Mouse (Mus musculus): ENCODE data around the gene Denr.

GRCm38 (mm10) chr5:123964208-123964607 is 57.2 kb downstream of the Denr start:
- TF ChIP-seq POLR2AphosphoS5 (IDR thresholded peaks at IDR 0.05; ENCODE audit: insufficient replicate concordance, low read depth, low read length) (no peak), CTCF (IDR thresholded peaks at IDR 0.05; ENCODE audit: low read depth, low read length) (no peak), GATA1 (IDR thresholded peaks at IDR 0.05; ENCODE audit: borderline replicate concordance, low read length) (no peak), TAL1 (conservative IDR thresholded peaks at IDR 0.05; ENCODE audit: low read depth, low read length) (no peak)
